Mouse (Mus musculus) embryonic fibroblast, embryonic 13.5 days (primary cell): ENCODE measurements at regions not wholly inside any gene's neighbourhood (a gene's known extent, or its start where the extent isn't known, plus 50 kb on each side); places are given as distances from the start of the nearest gene placed in this dataset.

Source experiments
- H3K27ac ChIP-seq: 2 replicates; pipeline ENCODE4 v1.5.1; 2012; ENCODE audit warnings: low read length, control low read depth, inconsistent platforms; ENCODE audit not compliant: insufficient read depth
- H3K4me1 ChIP-seq: 2 replicates; pipeline ENCODE4 v1.6.1; 2011; ENCODE audit warnings: low read length; ENCODE audit not compliant: control insufficient read depth, insufficient read depth
- H3K4me3 ChIP-seq: 2 replicates; pipeline ENCODE4 v1.5.1; 2011; ENCODE audit warnings: mild to moderate bottlenecking, control low read depth, low read length; ENCODE audit not compliant: insufficient read depth
- CTCF ChIP-seq: IDR thresholded peaks from 2 replicates; pipeline ENCODE4 v1.5.1; 2011; ENCODE audit warnings: mild to moderate bottlenecking, control low read depth, low read length, moderate library complexity, borderline replicate concordance; ENCODE audit not compliant: insufficient read depth
- POLR2A ChIP-seq: IDR thresholded peaks from 2 replicates; pipeline ENCODE4 v1.6.1; 2011; ENCODE audit warnings: low read depth, mild to moderate bottlenecking, control low read depth, low read length, moderate library complexity

DNA sequence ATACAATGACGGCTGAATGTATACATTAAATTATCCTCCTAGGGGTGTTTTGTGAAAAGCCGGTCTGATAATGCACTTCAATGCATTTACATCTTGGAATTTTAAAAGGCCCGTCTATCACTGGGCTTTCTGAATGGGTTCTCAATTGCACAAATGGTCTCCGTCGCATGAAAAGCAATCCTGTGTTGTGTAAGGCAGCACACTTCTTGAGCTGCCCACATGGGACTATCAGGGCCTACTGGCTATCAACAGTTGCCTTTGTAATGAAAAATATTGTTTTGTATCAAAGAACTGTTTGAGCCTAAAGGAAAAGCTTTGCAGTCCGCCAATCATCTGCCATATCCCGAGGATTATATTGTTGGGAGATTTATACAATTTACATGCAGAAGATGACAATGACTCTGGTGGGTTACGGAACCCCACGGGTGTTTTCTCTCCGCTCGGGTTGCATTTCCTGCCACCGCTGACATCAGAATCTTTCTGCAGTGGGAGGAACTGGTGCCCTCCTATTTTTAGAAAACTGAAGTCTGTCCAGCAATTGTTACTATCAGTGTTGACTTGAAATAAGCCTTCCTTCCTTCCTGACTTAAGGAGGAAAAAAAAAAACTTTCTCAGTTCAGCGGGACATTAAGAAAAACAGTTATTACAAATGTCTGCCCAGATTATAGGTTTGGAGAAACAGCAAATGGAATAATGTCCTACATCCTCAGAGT is 118.7 kb downstream of the Tmem26 start:
- no peak overlapping the region for H3K4me3 ChIP-seq
- H3K4me1 ChIP-seq = no peaks in the 10 kb centered on the region
- H3K27ac ChIP-seq = no peak overlapping the region
- TF ChIP-seq CTCF (no peak), POLR2A (no peak)

- no peaks in the 10 kb centered on the region for H3K4me1 ChIP-seq
- H3K27ac ChIP-seq = no peak overlapping the region
- H3K4me3 ChIP-seq = no peak overlapping the region
- no peak for TF ChIP-seq CTCF
- no peak for TF ChIP-seq POLR2A
Measured at GRCm38 (mm10) chr10:68844066-68844465, 120.6 kb downstream of the Tmem26 start.

DNA sequence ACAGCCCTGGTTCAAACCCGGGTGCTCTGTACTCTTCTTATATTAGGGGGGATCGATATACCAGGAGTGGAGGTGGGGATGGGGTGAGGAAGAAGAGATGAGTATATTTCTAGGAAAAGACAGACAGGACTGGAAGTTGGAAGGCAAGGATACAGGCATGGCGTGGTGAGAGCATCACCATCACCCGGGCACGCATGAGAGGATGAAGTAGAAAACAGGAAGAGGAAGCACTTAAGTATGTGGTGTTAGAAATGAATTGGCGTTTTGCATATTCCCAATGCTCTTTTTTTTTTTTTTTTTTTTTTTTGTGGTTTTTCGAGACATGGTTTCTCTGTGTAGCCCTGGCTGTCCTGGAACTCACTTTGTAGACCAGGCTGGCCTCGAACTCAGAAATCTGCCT is 121.2 kb downstream of the Tmem26 start:
- no peak overlapping the region for H3K4me3 ChIP-seq
- TF ChIP-seq POLR2A (no peak), CTCF (no peak)
- H3K27ac ChIP-seq = no peak overlapping the region
- no peaks in the 10 kb centered on the region for H3K4me1 ChIP-seq

- H3K4me1 ChIP-seq = peaks cover 5% of the 10 kb centered on the region; the same call in 1 of the 2 replicates
- TF ChIP-seq POLR2A (no peak), CTCF (no peak)
- no peak overlapping the region for H3K4me3 ChIP-seq
- no peak overlapping the region for H3K27ac ChIP-seq
Measured at GRCm38 (mm10) chr10:68851153-68851552, 127.7 kb downstream of the Tmem26 start.

DNA sequence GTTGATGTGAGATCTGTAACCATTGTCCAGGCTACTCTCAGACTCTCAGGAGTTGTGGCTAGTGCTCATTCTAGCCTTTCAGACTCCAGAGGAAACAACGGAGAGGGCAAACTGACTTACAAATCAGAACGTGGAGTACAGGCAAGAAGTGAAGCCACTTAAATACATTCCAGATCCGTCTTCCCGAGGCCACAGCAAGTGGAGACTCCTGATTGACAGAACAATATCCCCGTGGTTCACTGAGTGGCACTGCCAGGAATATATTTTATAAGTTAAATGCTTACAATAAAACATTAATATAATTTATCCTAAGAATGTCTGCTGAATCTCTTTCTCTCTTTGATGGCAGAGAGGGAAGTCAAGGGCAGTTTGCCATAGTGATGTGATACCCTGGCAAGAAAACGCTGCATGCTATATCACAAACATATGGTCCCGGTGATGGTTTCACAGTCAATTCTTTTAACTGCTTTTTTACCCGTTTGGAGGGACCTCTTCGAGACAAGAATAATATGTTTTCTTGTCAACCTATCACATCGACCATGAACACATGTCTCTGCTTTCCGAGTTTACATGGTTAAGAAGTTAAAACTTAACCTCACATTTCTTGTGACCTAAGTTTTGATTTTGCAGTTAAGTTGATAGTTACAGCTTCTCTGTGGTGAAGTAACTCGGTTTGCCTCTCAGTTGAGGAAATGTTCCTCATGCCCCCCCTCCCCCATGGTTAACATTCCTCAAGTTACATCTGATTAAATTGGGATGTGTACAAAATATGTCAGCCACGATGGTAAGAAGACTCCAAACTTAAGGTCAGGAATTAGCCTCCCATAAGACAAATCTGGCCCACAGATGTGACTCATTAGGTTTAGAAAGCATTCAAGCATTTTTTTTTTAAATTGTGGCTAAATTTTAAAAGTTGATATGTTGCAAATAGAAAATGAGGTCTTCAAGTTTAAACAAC is 132.8 kb downstream of the Tmem26 start:
- no peak overlapping the region for H3K4me3 ChIP-seq
- no peak for TF ChIP-seq CTCF
- TF ChIP-seq POLR2A = no peak; the same call in 1 of the 2 replicates
- peaks cover 5% of the 10 kb centered on the region for H3K4me1 ChIP-seq
- H3K27ac ChIP-seq = peak overlapping the region; percentile 75

DNA sequence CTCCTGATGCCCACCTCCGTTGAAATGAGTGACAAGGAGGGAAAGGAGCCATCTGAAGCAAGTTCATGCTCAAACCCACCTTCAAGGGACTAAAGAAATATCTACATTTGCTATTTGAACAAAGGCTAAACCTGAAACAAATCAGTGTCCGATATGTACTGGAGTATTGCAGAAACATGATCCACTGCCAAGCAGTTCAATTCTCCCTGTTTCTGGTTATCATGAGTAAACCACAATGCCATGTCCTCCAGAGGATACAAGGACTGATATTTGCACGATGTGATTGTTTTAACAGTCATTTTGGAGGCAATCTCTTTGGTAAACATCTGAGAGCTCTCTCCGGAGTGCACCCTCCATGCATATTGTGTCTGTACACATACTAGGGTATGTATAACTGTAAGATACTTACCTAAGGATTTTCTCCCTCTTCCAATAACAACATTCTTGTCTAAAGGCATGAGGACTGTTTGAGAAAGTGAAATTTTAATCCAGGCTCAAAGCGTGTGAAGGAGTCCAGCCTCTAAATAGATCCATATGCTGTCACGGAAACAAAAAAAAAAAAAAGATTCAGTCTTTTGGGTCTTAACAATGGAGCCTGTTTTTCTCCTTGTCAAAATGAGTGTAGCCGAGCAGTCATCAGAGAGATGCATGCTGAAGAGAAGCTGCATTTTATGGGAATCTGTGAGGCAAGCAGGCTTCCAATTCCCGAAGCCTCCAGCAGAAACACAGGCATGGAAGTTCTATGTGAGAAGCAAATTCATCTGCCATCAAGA is 141.3 kb downstream of the Tmem26 start:
- no peak for TF ChIP-seq CTCF
- no peak; the same call in 1 of the 2 replicates for TF ChIP-seq POLR2A
- Histone ChIP-seq H3K27ac (peak overlapping the region; percentile 84), H3K4me1 (peaks cover 2% of the 10 kb centered on the region; the same call in 1 of the 2 replicates), H3K4me3 (no peak overlapping the region)

DNA sequence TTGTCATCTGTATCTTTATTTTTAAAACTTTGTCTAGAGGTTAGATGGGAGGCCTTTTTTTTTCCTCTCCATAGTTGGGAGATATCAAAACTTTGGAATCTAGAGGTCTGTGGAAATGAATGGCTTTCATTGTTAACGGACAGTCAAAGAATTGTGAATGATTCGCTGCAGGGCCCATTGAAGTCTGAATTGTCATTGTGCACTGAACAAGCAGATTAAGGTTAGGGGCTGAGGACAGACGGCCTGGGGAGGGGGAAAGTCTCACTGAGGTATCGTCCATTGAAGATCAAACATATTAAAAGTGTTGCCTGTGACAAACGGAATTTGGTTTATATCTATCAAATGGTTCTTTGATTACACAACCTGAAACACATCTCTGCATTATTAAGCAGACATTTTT is 142.3 kb downstream of the Tmem26 start:
- Histone ChIP-seq H3K4me3 (no peak overlapping the region), H3K27ac (no peak overlapping the region), H3K4me1 (peaks cover 2% of the 10 kb centered on the region; the same call in 1 of the 2 replicates)
- TF ChIP-seq CTCF (no peak), POLR2A (no peak)

DNA sequence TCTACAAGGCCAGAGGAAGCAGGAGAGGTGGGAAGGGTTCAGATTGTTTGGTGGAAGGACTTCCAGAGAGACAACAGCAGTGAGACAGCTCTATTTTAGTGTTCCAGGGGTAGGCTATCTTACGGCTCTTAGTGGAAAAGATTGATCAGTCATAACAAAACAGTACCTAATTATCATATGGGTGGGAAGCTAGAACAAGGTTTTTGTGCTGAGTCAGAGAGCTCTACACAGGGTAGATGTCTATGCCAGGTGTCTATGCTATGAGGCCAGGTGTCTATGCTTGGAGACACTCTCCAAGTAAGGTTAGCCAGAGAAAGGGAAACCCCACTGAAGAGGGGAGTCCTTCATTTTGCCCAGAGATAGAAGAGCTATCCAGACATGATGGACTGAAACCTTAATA is 143.9 kb downstream of the Tmem26 start:
- Histone ChIP-seq H3K4me3 (no peak overlapping the region), H3K4me1 (peaks cover 2% of the 10 kb centered on the region; the same call in 1 of the 2 replicates), H3K27ac (no peak overlapping the region)
- TF ChIP-seq POLR2A (no peak), CTCF (no peak)

DNA sequence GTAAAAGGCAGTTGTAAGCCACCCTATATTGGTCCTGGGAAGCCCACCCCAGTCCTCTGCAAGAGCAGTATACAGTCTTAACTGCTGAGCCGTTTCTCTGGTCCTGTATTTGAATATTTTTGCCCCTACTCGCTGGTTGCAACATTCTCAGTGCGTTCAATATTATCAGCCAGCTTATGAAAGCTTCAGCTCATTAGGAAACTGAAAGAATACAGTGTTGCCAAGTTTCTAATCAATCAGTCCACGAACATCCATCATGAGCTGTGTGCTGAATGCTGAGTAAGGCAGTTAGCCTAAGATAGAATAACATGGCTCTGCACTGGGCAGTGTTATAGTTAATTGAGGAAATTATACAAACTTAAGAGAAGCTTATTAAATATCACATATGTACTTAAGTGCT is 148.7 kb downstream of the Tmem26 start:
- Histone ChIP-seq H3K4me3 (no peak overlapping the region), H3K4me1 (no peaks in the 10 kb centered on the region), H3K27ac (no peak overlapping the region)
- TF ChIP-seq POLR2A (no peak), CTCF (no peak)
